Mouse (Mus musculus) hematopoietic stem cell, adult 5-6 weeks (primary cell): ENCODE measurements around the gene Trim25. TPM values are rescaled to one million over a fixed set of nuclear protein-coding genes. Genes with fewer than 3 reads are reported as not detected.

Experiments
- ATAC-seq, 2 experiments: fragments of 125-278 bp in 1 of 2; replicated peaks in 1 of 2; 2 replicates each; pipeline ENCODE4 v1.8.0; 2016 to 2017; ENCODE audit warnings: inconsistent platforms in 2 of 2, mild to moderate bottlenecking in 2 of 2, moderate number of reproducible peaks in 2 of 2, low read depth in 1 of 2, moderate TSS enrichment in 1 of 2; ENCODE audit not compliant: low FRiP score in 2 of 2, poor library complexity in 2 of 2, severe bottlenecking in 2 of 2, insufficient read depth in 1 of 2, low TSS enrichment in 1 of 2
- total RNA-seq: library from RNA; stranded (forward); fragments of 172-1452, 232-1000 nt; gene quantifications from 2 replicates; pipeline ENCODE4 v1.2.3, GENCODE M21; 2017

Trim25 gene
- total RNA-seq = 26.1 and 36.6 TPM in 2 replicates

- peak; percentile 93 to 96 for ATAC-seq
Measured at GRCm38 (mm10) chr11:88998974-88999722, at the start of gene Trim25. Gene Trim25, plus strand, starts transcription at chr11:88999376.

GRCm38 (mm10) chr11:88949802-88950639, 49.2 kb upstream of the Trim25 start:
- peak; percentile 39 to 59; a peak in 3 of 4 replicates for ATAC-seq

- ATAC-seq = no peak
Measured at GRCm38 (mm10) chr11:88950640-88951250, 48.4 kb upstream of the Trim25 start.

GRCm38 (mm10) chr11:88951576-88951975, 47.6 kb upstream of the Trim25 start:
- ATAC-seq = no peak

GRCm38 (mm10) chr11:88952117-88952516, 47.1 kb upstream of the Trim25 start:
- no peak for ATAC-seq

- ATAC-seq = no peak
Measured at GRCm38 (mm10) chr11:88953582-88953981, 45.6 kb upstream of the Trim25 start.

- peak in 1 of 2 experiments; percentile 40; a peak in 1 of 4 replicates for ATAC-seq
Measured at GRCm38 (mm10) chr11:88954803-88955202, 44.4 kb upstream of the Trim25 start.

- ATAC-seq = peak; percentile 96 to 99
Measured at GRCm38 (mm10) chr11:88955217-88955969, 43.8 kb upstream of the Trim25 start, which contains the start of gene Scpep1. Gene Scpep1, minus strand, starts transcription at chr11:88955465.

- no peak for ATAC-seq
Measured at GRCm38 (mm10) chr11:88958851-88959250, 40.3 kb upstream of the Trim25 start.

- no peak for ATAC-seq
Measured at GRCm38 (mm10) chr11:88966881-88967361, 32.3 kb upstream of the Trim25 start, which contains the start of gene Elobl. Gene Elobl, minus strand, starts transcription at chr11:88966931.

GRCm38 (mm10) chr11:88970202-88970732, 28.9 kb upstream of the Trim25 start, which contains the start of gene Coil:
Gene Coil, plus strand, starts transcription at chr11:88970252.
- no peak for ATAC-seq

GRCm38 (mm10) chr11:88973776-88974701, 25.1 kb upstream of the Trim25 start:
- peak; percentile 81 to 94 for ATAC-seq

GRCm38 (mm10) chr11:88976320-88976719, 22.9 kb upstream of the Trim25 start:
- ATAC-seq = no peak

- no peak for ATAC-seq
Measured at GRCm38 (mm10) chr11:88977188-88977587, 22.0 kb upstream of the Trim25 start.

GRCm38 (mm10) chr11:88981337-88981736, 17.8 kb upstream of the Trim25 start:
- ATAC-seq = no peak

GRCm38 (mm10) chr11:88986616-88987015, 12.6 kb upstream of the Trim25 start:
- no peak for ATAC-seq
